Mouse (Mus musculus) midbrain, embryonic 12.5 days (tissue): ENCODE data around the gene Tnfrsf12a. TPM values are rescaled to one million over a fixed set of nuclear protein-coding genes. Genes with fewer than 3 reads are reported as not detected.

Source experiments
- ATAC-seq: fragments of 200-750 bp; cut with Nextera tagmentation; 2 replicates; pipeline ENCODE4 v1.8.0; 2017; ENCODE audit warnings: low read depth, moderate TSS enrichment, moderate library complexity; ENCODE audit not compliant: low FRiP score
- H3K27ac ChIP-seq: fragments of 300-500 bp; sonication (generic); replicated peaks from 2 replicates; pipeline ENCODE4 v1.5.1; 2016; ENCODE audit warnings: mild to moderate bottlenecking
- H3K27me3 ChIP-seq: fragments of 300-500 bp; sonication (generic); 2 replicates; pipeline ENCODE4 v1.6.1; 2016; ENCODE audit warnings: mild to moderate bottlenecking
- H3K36me3 ChIP-seq: fragments of 300-500 bp; sonication (generic); 2 replicates; pipeline ENCODE4 v1.6.1; 2016
- H3K4me1 ChIP-seq: fragments of 300-500 bp; sonication (generic); 2 replicates; pipeline ENCODE4 v1.6.1; 2016
- H3K4me2 ChIP-seq: fragments of 300-500 bp; sonication (generic); replicated peaks from 2 replicates; pipeline ENCODE4 v1.6.1; 2016; ENCODE audit warnings: mild to moderate bottlenecking, moderate library complexity
- H3K4me3 ChIP-seq: fragments of 300-500 bp; sonication (generic); 2 replicates; pipeline ENCODE4 v1.5.1; 2016; ENCODE audit warnings: mild to moderate bottlenecking
- H3K9ac ChIP-seq: fragments of 300-500 bp; sonication (generic); replicated peaks from 2 replicates; pipeline ENCODE4 v1.6.1; 2016; ENCODE audit warnings: mild to moderate bottlenecking, moderate library complexity
- H3K9me3 ChIP-seq: fragments of 300-500 bp; sonication (generic); 2 replicates; pipeline ENCODE4 v1.6.1; 2016; ENCODE audit warnings: mild to moderate bottlenecking
- WGBS: fragments of 180-500 bp; shearing (Covaris S2); methylation state at CpG from one replicate; pipeline ENCODE4 v1.1.7; 2016; 5-methylcytosine and 5-hydroxymethylcytosine counted together
- polyA plus RNA-seq: library from polyadenylated mRNA; unstranded; fragments of >200 nt; fragmentation: Nextera tagmentation; extraction: Ambion mirVana; gene quantifications from 2 replicates; pipeline ENCODE4 v1.2.1, GENCODE M21; 2016

Gene Tnfrsf12a
- polyA plus RNA-seq, 1 experiment from 2014 or later, result 2.2 TPM

DNA sequence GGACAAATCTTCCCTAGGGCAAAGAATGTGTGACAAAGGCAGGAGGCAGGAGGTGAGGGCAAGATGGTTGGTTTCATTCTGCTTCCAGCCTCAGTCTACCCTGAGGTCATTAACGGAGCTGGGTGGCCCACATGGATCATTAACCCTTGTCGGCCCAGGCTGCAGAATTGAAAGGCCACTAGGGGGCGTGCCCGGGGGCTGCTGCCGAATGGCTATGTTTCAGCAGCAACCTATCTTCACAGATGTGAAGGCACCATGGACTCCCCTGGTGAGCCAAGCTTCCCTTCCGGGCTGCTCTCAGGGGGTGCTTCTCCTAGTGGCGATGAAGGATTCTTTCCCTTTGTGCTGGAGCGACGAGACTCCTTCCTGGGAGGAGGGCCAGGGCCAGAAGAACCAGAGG is 15.7 kb downstream of the Tnfrsf12a start:
- Histone ChIP-seq H3K9ac (no peak overlapping the region), H3K9me3 (no peaks in the 10 kb centered on the region), H3K36me3 (0 out of 2 replicates have a peak, but pooled peaks cover 3% of the 10 kb centered on the region), H3K4me1 (peaks cover 5% of the 10 kb centered on the region; the same call in 1 of the 2 replicates), H3K27ac (no peak overlapping the region), H3K4me3 (no peak overlapping the region), H3K27me3 (peaks cover 55% of the 10 kb centered on the region), H3K4me2 (no peak overlapping the region)
- ATAC-seq, result no peak
- WGBS, result 3% methylated on average over 9 of the region's 9 CpGs

DNA sequence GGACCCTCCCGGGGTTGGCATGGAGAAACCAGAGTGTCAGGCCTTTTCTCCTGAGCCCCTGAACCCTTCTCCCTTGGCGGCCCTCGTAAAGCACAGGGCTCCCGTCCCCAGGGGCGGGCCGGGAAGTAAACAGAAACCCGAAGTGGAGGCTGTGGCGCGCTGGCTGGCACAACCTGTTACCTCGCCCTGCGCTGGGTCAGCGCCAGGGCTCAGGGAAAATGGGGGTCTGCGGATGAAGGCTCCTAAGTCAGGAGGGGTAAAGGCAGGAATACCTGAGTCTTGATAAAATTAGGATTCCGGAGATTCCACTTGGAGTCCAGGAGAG is 16.4 kb downstream of the Tnfrsf12a start:
- 5% methylated on average over 13 of the region's 14 CpGs for WGBS

GRCm38 (mm10) chr17:23660117-23660875 is 17.0 kb downstream of the Tnfrsf12a start, which contains the start of gene Bicdl2:
Gene Bicdl2, plus strand, starts transcription at chr17:23660506.
- 7% methylated on average over 26 of the region's 27 CpGs for WGBS
- ATAC-seq, result no peak
- no peaks in the 10 kb centered on the region for H3K36me3 ChIP-seq
- no peak within 1 kb of the TSS for H3K4me2 ChIP-seq
- H3K27me3 ChIP-seq, result peaks cover 55% of the 10 kb centered on the region
- H3K9ac ChIP-seq, result no peak within 1 kb of the TSS
- H3K9me3 ChIP-seq, result no peaks in the 10 kb centered on the region
- H3K4me1 ChIP-seq, result peaks cover 5% of the 10 kb centered on the region; the same call in 1 of the 2 replicates
- no peak within 1 kb of the TSS for H3K4me3 ChIP-seq
- H3K27ac ChIP-seq, result no peak within 1 kb of the TSS

More for the DNA sequence above, 16.4 kb downstream of the Tnfrsf12a start:
- H3K9ac ChIP-seq, result no peak overlapping the region
- no peak overlapping the region for H3K27ac ChIP-seq
- no peak overlapping the region for H3K4me2 ChIP-seq
- no peaks in the 10 kb centered on the region for H3K9me3 ChIP-seq
- no peaks in the 10 kb centered on the region for H3K36me3 ChIP-seq
- H3K4me3 ChIP-seq, result no peak overlapping the region
- peaks cover 55% of the 10 kb centered on the region for H3K27me3 ChIP-seq
- peaks cover 5% of the 10 kb centered on the region; the same call in 1 of the 2 replicates for H3K4me1 ChIP-seq
- ATAC-seq, result no peak

GRCm38 (mm10) chr17:23658450-23658849 is 18.8 kb downstream of the Tnfrsf12a start:
- 88% methylated on average over 3 of the region's 3 CpGs for WGBS
- H3K27me3 ChIP-seq, result peaks cover 51% of the 10 kb centered on the region
- H3K9me3 ChIP-seq, result no peaks in the 10 kb centered on the region
- H3K4me2 ChIP-seq, result no peak overlapping the region
- H3K27ac ChIP-seq, result no peak overlapping the region
- no peak for ATAC-seq
- H3K9ac ChIP-seq, result no peak overlapping the region
- H3K36me3 ChIP-seq, result no peaks in the 10 kb centered on the region
- H3K4me1 ChIP-seq, result peaks cover 5% of the 10 kb centered on the region; the same call in 1 of the 2 replicates
- no peak overlapping the region for H3K4me3 ChIP-seq

DNA sequence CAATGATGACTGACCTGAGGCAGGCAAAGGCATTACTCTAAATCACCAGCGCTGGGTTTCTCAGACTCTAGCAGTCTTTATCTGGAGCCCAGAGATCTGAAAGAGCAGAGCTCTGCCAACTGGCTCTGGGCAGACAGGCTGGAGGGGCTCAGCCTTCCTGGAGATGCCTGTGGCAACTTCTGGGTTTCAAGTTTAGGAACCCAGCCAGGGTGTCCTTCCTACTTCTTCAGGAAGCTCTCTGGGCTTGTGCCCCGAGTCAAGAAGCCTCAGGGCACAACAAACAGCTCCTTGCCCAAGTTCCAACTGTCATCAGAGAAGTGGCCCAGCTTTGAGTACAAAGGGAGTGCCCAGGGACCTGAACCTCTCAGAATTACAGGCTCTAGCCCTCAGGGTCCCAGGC is 22.9 kb downstream of the Tnfrsf12a start:
- no peak overlapping the region for H3K4me2 ChIP-seq
- no peaks in the 10 kb centered on the region for H3K9me3 ChIP-seq
- H3K4me1 ChIP-seq, result no peaks in the 10 kb centered on the region
- H3K4me3 ChIP-seq, result no peak overlapping the region
- H3K9ac ChIP-seq, result no peak overlapping the region
- H3K27ac ChIP-seq, result no peak overlapping the region
- 51% methylated on average over 2 of the region's 2 CpGs for WGBS
- no peak for ATAC-seq
- H3K27me3 ChIP-seq, result peaks cover 12% of the 10 kb centered on the region
- no peaks in the 10 kb centered on the region for H3K36me3 ChIP-seq

GRCm38 (mm10) chr17:23654001-23654400 is 23.3 kb downstream of the Tnfrsf12a start:
- Histone ChIP-seq H3K4me2 (no peak overlapping the region), H3K27ac (no peak overlapping the region), H3K9me3 (no peaks in the 10 kb centered on the region), H3K4me3 (no peak overlapping the region), H3K27me3 (peaks cover 8% of the 10 kb centered on the region), H3K4me1 (no peaks in the 10 kb centered on the region), H3K9ac (no peak overlapping the region), H3K36me3 (no peaks in the 10 kb centered on the region)
- ATAC-seq, result no peak
- WGBS, result 72% methylated on average over 6 of the region's 6 CpGs

- 64% methylated on average over 2 of the region's 2 CpGs for WGBS
- Histone ChIP-seq H3K27ac (no peak overlapping the region), H3K4me3 (no peak overlapping the region), H3K36me3 (no peaks in the 10 kb centered on the region), H3K4me2 (no peak overlapping the region), H3K9ac (no peak overlapping the region), H3K4me1 (no peaks in the 10 kb centered on the region), H3K9me3 (no peaks in the 10 kb centered on the region), H3K27me3 (peaks cover 6% of the 10 kb centered on the region; the same call in 1 of the 2 replicates)
- ATAC-seq, result no peak
Observed at GRCm38 (mm10) chr17:23653324-23653723, 23.9 kb downstream of the Tnfrsf12a start.

- Histone ChIP-seq H3K4me2 (no peak overlapping the region), H3K4me3 (no peak overlapping the region), H3K27ac (no peak overlapping the region), H3K4me1 (no peaks in the 10 kb centered on the region), H3K27me3 (peaks cover 10% of the 10 kb centered on the region), H3K9ac (no peak overlapping the region), H3K9me3 (no peaks in the 10 kb centered on the region), H3K36me3 (no peaks in the 10 kb centered on the region)
- ATAC-seq, result no peak
- 80% methylated on average over 6 of the region's 6 CpGs for WGBS
Observed at GRCm38 (mm10) chr17:23651363-23651762, 25.9 kb downstream of the Tnfrsf12a start.

DNA sequence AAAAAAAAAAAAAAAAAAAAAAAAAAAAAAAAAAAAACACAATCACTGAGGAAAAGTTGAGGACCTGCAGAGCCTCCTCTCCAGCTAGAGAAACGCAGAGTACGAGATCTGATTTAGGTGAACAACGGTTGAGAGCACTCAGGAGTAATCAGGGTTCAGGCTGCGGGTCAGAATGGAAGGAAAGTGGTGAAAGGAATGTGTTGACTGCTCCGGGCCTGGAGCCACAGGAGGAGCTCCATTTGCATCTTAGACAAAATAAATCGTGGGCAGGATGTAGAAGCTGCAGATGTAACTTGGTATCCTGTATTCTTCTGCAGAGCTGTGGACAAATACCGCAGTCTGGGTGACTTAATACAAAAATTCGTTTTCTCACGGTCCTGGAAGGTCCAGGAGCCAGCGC is 31.4 kb downstream of the Tnfrsf12a start:
- Histone ChIP-seq H3K4me3 (no peak overlapping the region), H3K27ac (no peak overlapping the region), H3K9ac (no peak overlapping the region), H3K4me1 (peaks cover 11% of the 10 kb centered on the region), H3K4me2 (no peak overlapping the region), H3K27me3 (peaks cover 34% of the 10 kb centered on the region), H3K9me3 (no peaks in the 10 kb centered on the region), H3K36me3 (no peaks in the 10 kb centered on the region)
- 25% methylated on average over 10 of the region's 10 CpGs for WGBS
- ATAC-seq, result no peak

DNA sequence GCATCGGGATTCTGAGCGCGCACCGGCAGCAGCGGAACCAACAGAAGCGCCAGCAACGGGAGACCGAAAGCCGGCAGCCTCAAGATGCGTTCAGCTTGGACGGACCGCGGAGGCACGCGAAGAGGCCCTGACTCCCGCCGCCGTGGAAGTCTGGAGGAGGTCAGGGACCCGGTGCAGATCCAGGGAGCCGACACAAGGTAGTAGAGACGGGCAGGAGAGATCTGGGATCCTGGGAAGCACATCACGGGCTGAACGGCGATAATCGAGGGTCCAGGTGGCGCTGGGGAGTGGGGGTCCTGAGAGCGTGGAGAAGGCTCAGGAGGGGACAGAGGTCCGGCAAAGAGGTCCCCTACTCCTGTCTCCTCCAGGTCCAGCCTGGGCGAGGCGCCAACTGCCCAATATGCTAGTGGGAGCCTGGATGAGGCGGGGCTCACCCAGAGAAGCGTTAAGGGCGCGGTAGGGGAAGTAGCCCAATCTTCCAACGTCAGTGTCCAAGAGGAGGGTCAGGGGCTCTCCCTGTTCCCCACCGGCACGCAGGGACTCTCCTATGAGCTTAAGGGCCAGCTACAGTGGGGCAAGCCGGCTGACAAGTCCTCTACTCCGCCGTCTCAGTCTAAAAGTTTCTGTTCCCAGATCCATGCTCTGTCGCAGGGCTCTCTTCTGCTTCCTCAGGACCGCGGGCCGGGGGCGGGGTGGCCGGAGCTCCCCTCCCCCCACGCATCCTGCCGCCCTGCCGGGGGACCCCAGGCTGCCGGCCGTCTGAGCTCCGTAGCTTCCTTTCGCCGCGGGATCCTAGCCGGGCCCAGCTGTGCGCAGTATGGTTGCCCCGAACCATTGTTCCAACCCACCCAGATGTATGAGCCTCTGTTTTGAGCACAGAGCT is 32.4 kb downstream of the Tnfrsf12a start, which contains the start of gene Mmp25:
Gene Mmp25, minus strand, starts transcription at position 665 of the 883 bp plus-strand sequence.
- peak within 1 kb of the TSS; percentile 70 for H3K4me2 ChIP-seq
- peak; percentile 57; the same call in 1 of the 2 replicates for ATAC-seq
- H3K27ac ChIP-seq, result no peak within 1 kb of the TSS
- H3K4me3 ChIP-seq, result peak within 1 kb of the TSS; percentile 44
- no peaks in the 10 kb centered on the region for H3K36me3 ChIP-seq
- H3K27me3 ChIP-seq, result peaks cover 34% of the 10 kb centered on the region
- H3K9me3 ChIP-seq, result no peaks in the 10 kb centered on the region
- under 1% methylated on average over 57 of the region's 58 CpGs for WGBS
- peak within 1 kb of the TSS; percentile 29 for H3K9ac ChIP-seq
- H3K4me1 ChIP-seq, result peaks cover 11% of the 10 kb centered on the region

GRCm38 (mm10) chr17:23631241-23631640 is 46.0 kb downstream of the Tnfrsf12a start:
- 87% methylated on average over 8 of the region's 8 CpGs for WGBS
- H3K9ac ChIP-seq, result no peak overlapping the region
- no peak overlapping the region for H3K4me3 ChIP-seq
- no peaks in the 10 kb centered on the region for H3K36me3 ChIP-seq
- ATAC-seq, result no peak
- no peaks in the 10 kb centered on the region for H3K9me3 ChIP-seq
- no peak overlapping the region for H3K27ac ChIP-seq
- H3K4me1 ChIP-seq, result peaks cover 4% of the 10 kb centered on the region; the same call in 1 of the 2 replicates
- H3K4me2 ChIP-seq, result no peak overlapping the region
- 0 out of 2 replicates have a peak, but pooled peaks cover 6% of the 10 kb centered on the region for H3K27me3 ChIP-seq
